Mouse (Mus musculus) lung, embryonic 15.5 days (tissue): Measurements from ENCODE around the gene Chst5. TPM values are rescaled to one million over a fixed set of nuclear protein-coding genes. Genes with fewer than 3 reads are reported as not detected.
"Not testable (repeated sequence)": the region's sequence is repeated elsewhere in the genome, so short reads cannot be mapped to it uniquely, and the experiment has no call there.

Experiments used
- ATAC-seq: fragments of 200-750 bp; cut with Nextera tagmentation; 2 replicates; pipeline ENCODE4 v1.8.0; 2017; ENCODE audit warnings: moderate number of reproducible peaks, borderline replicate concordance; ENCODE audit not compliant: low FRiP score, low TSS enrichment; ENCODE audit errors: extremely low read depth
- H3K27ac ChIP-seq: fragments of 300-500 bp; sonication (generic); 2 replicates; pipeline ENCODE4 v1.5.1; 2015; ENCODE audit warnings: moderate library complexity, mild to moderate bottlenecking, inconsistent platforms
- H3K27me3 ChIP-seq: fragments of 300-500 bp; sonication (generic); 2 replicates; pipeline ENCODE4 v1.6.1; 2015; ENCODE audit warnings: inconsistent platforms
- H3K36me3 ChIP-seq: fragments of 300-500 bp; sonication (generic); 2 replicates; pipeline ENCODE4 v1.6.1; 2015; ENCODE audit warnings: inconsistent platforms
- H3K4me1 ChIP-seq: fragments of 300-500 bp; sonication (generic); 2 replicates; pipeline ENCODE4 v1.6.1; 2015; ENCODE audit warnings: inconsistent platforms
- H3K4me2 ChIP-seq: fragments of 300-500 bp; sonication (generic); 2 replicates; pipeline ENCODE4 v1.6.1; 2015; ENCODE audit warnings: inconsistent platforms, mild to moderate bottlenecking, moderate library complexity
- H3K4me3 ChIP-seq: fragments of 300-500 bp; sonication (generic); 2 replicates; pipeline ENCODE4 v1.5.1; 2015; ENCODE audit warnings: mild to moderate bottlenecking, inconsistent platforms
- H3K9ac ChIP-seq: fragments of 300-500 bp; sonication (generic); 2 replicates; pipeline ENCODE4 v1.6.1; 2015; ENCODE audit warnings: inconsistent platforms
- H3K9me3 ChIP-seq: fragments of 300-500 bp; sonication (generic); 2 replicates; pipeline ENCODE4 v1.6.1; 2016; ENCODE audit warnings: inconsistent platforms
- WGBS: fragments of 180-500 bp; shearing (Covaris S2); methylation state at CpG from one replicate; pipeline ENCODE4 v1.1.7; 2015; 5-methylcytosine and 5-hydroxymethylcytosine counted together
- polyA plus RNA-seq: library from polyadenylated mRNA; unstranded; fragments of >200 nt; fragmentation: Nextera tagmentation; extraction: Ambion mirVana; gene quantifications from 2 replicates; pipeline ENCODE4 v1.2.1, GENCODE M21; 2015

Chst5 gene
- polyA plus RNA-seq, 1 experiment from 2014 or later = 12.0 TPM

DNA sequence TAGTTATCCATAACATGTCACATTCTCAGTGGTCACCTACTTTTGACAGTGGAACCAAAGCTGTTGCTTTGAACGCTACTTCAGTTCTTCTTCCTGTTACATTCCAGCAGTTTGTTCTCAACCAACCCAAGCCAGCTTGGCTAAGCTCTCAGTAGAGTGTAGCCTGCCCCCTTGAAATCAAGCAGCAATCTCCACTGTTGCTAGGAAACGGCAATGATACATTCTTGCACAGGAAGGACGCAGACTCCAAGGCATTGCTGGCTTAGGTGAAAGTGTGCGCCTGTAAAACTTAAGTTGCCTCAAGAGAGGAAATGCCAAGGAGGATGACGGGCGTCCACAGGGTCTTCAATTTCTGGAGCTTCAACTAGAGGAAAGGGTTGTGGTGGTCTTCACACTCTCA, 44.4 kb downstream of the Chst5 start:
- Histone ChIP-seq H3K4me1 (0 out of 2 replicates have a peak, but pooled peaks cover 2% of the 10 kb centered on the region), H3K9me3 (no peaks in the 10 kb centered on the region), H3K27me3 (no peaks in the 10 kb centered on the region), H3K4me3 (no peak overlapping the region), H3K27ac (no peak overlapping the region), H3K36me3 (peaks cover 5% of the 10 kb centered on the region; the same call in 1 of the 2 replicates), H3K9ac (no peak overlapping the region), H3K4me2 (no peak overlapping the region)
- no peak for ATAC-seq
- 52% methylated on average over 6 of the region's 6 CpGs for WGBS

DNA sequence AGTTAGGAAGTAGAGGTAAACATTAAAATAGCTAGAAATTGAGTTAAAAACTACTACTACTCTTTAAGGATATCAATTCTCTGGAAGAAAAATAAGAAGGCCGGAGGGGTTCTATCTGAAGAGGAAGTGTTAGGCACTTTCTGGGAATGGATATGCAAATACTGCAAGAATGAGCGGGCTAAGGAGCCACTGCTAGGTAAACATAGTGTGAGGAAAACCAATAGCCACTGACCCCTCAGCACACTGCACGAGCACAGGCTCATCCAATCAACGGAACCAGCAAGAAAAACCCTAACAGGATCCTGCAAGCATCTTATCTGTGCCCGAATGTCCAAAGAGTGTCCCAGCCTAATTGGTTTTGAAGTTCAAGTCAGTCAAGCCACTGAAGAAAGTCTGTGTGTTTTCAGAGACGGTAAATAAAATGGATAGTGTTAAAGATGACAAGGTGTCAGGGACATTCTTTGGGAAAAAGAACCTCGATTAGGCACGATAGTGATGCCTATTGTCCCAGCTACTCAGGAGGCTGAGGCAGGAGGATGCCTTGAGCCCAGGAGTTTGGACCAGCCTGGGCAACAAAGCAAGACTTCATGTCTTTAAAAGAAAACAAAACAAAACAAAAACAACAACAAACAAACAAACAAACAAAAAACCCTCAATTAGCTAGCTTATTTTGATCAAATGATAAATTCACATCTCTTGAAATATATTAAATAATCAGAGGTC, 45.0 kb downstream of the Chst5 start:
- 0 out of 2 replicates have a peak, but pooled peaks cover 2% of the 10 kb centered on the region for H3K4me1 ChIP-seq
- peaks cover 5% of the 10 kb centered on the region; the same call in 1 of the 2 replicates for H3K36me3 ChIP-seq
- ATAC-seq = no peak
- H3K9ac ChIP-seq = no peak overlapping the region
- 74% methylated on average over 8 of the region's 8 CpGs for WGBS
- no peak overlapping the region for H3K4me3 ChIP-seq
- H3K27me3 ChIP-seq = no peaks in the 10 kb centered on the region
- no peaks in the 10 kb centered on the region for H3K9me3 ChIP-seq
- H3K4me2 ChIP-seq = no peak overlapping the region
- H3K27ac ChIP-seq = no peak overlapping the region

DNA sequence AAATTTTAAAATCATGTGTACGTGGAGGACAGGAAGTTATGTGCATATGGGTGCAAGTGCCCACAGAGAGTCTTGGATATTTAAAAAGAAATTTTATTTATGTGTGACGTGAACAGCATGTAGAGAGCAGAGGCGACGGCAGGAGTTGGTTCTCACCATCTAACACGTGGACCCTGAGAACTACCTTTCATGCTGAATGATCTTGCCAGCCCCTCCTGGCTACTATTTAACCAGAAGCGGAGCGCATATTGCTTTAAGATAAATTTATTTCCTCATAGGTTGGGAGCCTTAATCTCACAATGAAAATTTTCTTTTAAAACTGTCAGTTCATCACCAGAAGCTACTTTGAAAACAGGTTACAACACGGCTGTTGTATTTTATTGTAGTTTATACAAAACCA, 45.6 kb downstream of the Chst5 start:
- Histone ChIP-seq H3K9ac (no peak overlapping the region), H3K4me3 (no peak overlapping the region), H3K27ac (no peak overlapping the region), H3K4me2 (no peak overlapping the region), H3K36me3 (peaks cover 5% of the 10 kb centered on the region; the same call in 1 of the 2 replicates), H3K9me3 (no peaks in the 10 kb centered on the region), H3K4me1 (0 out of 2 replicates have a peak, but pooled peaks cover 2% of the 10 kb centered on the region), H3K27me3 (no peaks in the 10 kb centered on the region)
- ATAC-seq = no peak
- WGBS = 80% methylated on average over 8 of the region's 8 CpGs

DNA sequence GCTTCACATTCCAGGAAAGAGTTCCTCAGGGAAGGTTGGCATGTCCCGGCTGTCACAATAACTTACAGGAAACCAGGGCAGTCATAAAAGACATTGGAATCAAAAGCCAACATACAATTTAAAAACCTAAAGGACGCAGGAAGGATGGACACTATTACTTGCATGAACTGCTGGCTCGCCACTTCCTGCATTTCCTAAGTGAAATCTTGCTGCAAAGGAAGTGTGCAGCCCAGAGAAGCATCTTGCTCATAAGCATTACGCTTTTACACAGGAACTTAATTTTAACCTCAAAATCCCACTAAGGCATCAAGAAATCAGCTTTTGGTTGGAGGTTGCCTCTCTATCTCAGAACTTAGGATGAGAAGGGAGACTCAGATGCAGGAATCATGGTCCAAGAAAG, 47.0 kb downstream of the Chst5 start:
- peaks cover 5% of the 10 kb centered on the region; the same call in 1 of the 2 replicates for H3K36me3 ChIP-seq
- ATAC-seq = no peak
- H3K4me3 ChIP-seq = no peak overlapping the region
- no peak overlapping the region for H3K4me2 ChIP-seq
- WGBS = 76% methylated on average over 4 of the region's 4 CpGs
- no peaks in the 10 kb centered on the region for H3K27me3 ChIP-seq
- peak overlapping the region; percentile 33; the same call in 1 of the 2 replicates for H3K27ac ChIP-seq
- H3K9ac ChIP-seq = no peak overlapping the region
- H3K9me3 ChIP-seq = no peaks in the 10 kb centered on the region
- H3K4me1 ChIP-seq = no peaks in the 10 kb centered on the region

DNA sequence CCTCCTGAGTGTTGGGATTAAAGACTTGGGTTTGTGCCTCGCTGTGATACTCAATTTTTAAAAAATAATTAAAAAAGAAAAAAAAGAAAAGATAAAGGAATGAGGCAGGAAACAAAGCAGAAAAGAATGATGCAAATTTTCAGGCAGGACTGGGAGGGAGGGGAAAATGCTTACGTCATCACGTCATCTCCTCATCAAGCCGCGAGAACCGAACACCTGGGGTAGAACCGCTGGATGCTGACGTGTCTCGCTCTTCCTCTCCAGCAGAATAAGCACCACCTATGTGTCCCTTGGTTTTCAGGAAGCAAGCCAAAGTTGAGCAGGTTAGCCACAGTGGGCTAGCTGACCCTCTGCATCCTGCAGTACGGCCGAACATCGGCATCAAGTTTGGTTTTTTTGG, 54.3 kb downstream of the Chst5 start:
- H3K27me3 ChIP-seq = no peaks in the 10 kb centered on the region
- ATAC-seq = no peak
- H3K4me2 ChIP-seq = no peak overlapping the region
- peaks cover 13% of the 10 kb centered on the region for H3K4me1 ChIP-seq
- 85% methylated on average over 12 of the region's 12 CpGs for WGBS
- no peaks in the 10 kb centered on the region for H3K36me3 ChIP-seq
- H3K4me3 ChIP-seq = no peak overlapping the region
- no peak overlapping the region for H3K9ac ChIP-seq
- H3K9me3 ChIP-seq = no peaks in the 10 kb centered on the region
- no peak overlapping the region for H3K27ac ChIP-seq

DNA sequence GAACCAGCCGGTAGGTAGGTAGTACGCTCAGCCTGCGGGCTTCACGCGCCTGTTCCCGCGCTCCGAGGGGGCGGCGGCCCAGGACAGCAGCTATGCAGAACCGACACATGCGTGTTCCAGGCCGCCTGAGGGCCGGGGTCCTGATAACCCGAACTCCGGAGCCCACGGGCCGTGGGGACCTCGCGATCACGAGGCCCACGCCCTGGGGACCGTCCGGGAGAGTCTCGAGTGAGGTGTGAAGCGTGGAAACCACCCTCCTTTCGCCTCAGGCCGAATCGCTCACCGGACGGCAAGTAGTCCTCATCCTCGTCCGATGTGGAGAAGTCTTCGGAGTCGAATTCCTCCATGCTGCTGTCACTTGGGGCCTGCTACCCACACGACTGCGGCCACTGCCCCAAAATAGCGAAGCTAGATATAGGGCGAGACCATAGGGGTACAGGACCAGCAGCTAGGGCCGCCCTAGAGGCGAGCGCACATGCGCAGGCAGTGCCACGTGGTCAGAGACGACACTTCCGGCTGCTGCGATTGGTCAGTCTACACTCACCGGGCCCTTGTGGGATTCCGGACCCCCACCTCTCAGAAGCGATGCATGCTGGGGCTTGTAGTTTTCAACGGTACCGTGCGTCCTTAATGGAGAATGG, 56.3 kb downstream of the Chst5 start, which contains the start of gene Cfdp1:
Cfdp1 (minus strand) TSS at position 431 of the 641 bp plus-strand sequence.
- peaks cover 13% of the 10 kb centered on the region for H3K4me1 ChIP-seq
- H3K4me2 ChIP-seq = peak within 1 kb of the TSS; percentile 86
- no peaks in the 10 kb centered on the region for H3K9me3 ChIP-seq
- no peak within 1 kb of the TSS; the same call in 1 of the 2 replicates for H3K27ac ChIP-seq
- ATAC-seq = peak; percentile 100
- no peaks in the 10 kb centered on the region for H3K36me3 ChIP-seq
- no peaks in the 10 kb centered on the region for H3K27me3 ChIP-seq
- H3K4me3 ChIP-seq = peak within 1 kb of the TSS; percentile 78
- under 1% methylated on average over 53 of the region's 53 CpGs for WGBS
- H3K9ac ChIP-seq = peak within 1 kb of the TSS; percentile 85

DNA sequence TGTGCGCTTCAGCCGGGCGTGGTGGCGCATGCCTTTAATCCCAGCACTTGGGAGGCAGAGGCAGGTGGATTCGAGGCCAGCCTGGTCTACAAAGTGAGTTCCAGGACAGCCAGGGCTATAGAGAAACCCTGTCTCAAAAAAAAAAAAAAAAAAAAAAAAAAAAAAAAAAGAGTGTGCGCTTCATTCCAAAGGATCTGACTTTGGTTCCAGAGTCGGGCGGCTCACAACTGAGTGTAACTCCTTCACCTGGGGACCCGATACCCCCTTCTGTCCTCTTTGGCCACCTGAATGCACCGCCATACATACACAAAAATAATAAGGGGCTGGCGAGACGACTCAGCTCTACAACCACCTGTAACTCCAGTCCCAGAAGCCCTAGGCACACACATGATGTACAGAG, 57.0 kb downstream of the Chst5 start:
- H3K9me3 ChIP-seq, H3K36me3 ChIP-seq, H3K27ac ChIP-seq, ATAC-seq, H3K27me3 ChIP-seq: not testable (repeated sequence)
- Histone ChIP-seq H3K4me2 (peak overlapping the region; percentile 86), H3K9ac (peak overlapping the region; percentile 85), H3K4me3 (peak overlapping the region; percentile 78), H3K4me1 (peaks cover 13% of the 10 kb centered on the region)
- WGBS = 57% methylated on average over 12 of the region's 12 CpGs

DNA sequence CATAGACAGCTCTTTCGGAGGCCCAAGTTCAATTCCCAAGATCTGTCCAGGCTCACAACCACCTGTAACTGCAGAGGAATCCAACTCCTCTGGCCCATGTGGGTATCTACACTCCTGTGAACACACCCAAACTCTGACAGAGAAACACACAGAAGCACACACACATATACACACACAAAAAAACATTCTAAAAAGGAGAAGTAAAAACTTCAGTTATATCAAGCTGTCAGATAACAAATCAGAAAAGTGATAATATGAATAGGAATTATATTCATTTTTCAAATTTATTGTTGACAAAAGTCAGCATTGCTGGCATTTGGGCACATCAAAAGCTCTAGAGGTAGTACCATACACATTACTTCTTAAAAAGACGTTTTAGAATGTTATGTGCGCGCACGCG, 63.5 kb downstream of the Chst5 start:
- 90% methylated on average over 6 of the region's 6 CpGs for WGBS
- ATAC-seq = no peak

More for the DNA sequence above, 63.5 kb downstream of the Chst5 start:
- Histone ChIP-seq H3K27ac (no peak overlapping the region), H3K4me3 (no peak overlapping the region), H3K4me1 (no peaks in the 10 kb centered on the region), H3K9ac (no peak overlapping the region), H3K4me2 (no peak overlapping the region), H3K9me3 (no peaks in the 10 kb centered on the region), H3K27me3 (no peaks in the 10 kb centered on the region), H3K36me3 (peaks cover 18% of the 10 kb centered on the region)

Other genes starting within 250 kb of the Chst5 start
- gene Ctrb1, start 219.4 kb downstream of the Chst5 start, polyA plus RNA-seq = 0.17 and 10.5 TPM in 2 replicates
- 40.7 and 42.6 TPM in 2 replicates for gene Bcar1, start 166.6 kb downstream of the Chst5 start, polyA plus RNA-seq
- 195 and 203 TPM in 2 replicates for gene Cfdp1, start 56.2 kb downstream of the Chst5 start, polyA plus RNA-seq
- 9.2 and 10.2 TPM in 2 replicates for gene Tmem170, start 33.7 kb downstream of the Chst5 start, polyA plus RNA-seq
- gene Tmem231, start 23.4 kb upstream of the Chst5 start, polyA plus RNA-seq = 18.1 and 18.2 TPM in 2 replicates
- 181 and 184 TPM in 2 replicates for gene Gabarapl2, start 30.3 kb upstream of the Chst5 start, polyA plus RNA-seq
- gene Adat1, start 81.9 kb upstream of the Chst5 start, polyA plus RNA-seq = 8.6 and 9.8 TPM in 2 replicates
- gene Kars, start 100.9 kb upstream of the Chst5 start, polyA plus RNA-seq = 188 and 191 TPM in 2 replicates
- gene Terf2ip, start 101.0 kb upstream of the Chst5 start, polyA plus RNA-seq = 23.7 and 24.3 TPM in 2 replicates
- 0.31 and 0.75 TPM in 2 replicates for gene Gm6793, start 104.6 kb upstream of the Chst5 start, polyA plus RNA-seq